Mouse (Mus musculus) neural tube, embryonic 12.5 days (tissue): ENCODE data around the gene Sigmar1. TPM values are rescaled to one million over a fixed set of nuclear protein-coding genes. Genes with fewer than 3 reads are reported as not detected.
A peak's percentile ranks its signal among the peaks of the same experiment; 100 is the strongest.
"Not testable (repeated sequence)": the region's sequence is repeated elsewhere in the genome, so short reads cannot be mapped to it uniquely, and the experiment has no call there.

Experiments
- ATAC-seq: fragments of 200-750 bp; cut with Nextera tagmentation; 2 replicates; pipeline ENCODE4 v1.8.0; 2017; ENCODE audit warnings: low read depth, mild to moderate bottlenecking, moderate TSS enrichment, moderate library complexity; ENCODE audit not compliant: low FRiP score
- H3K27ac ChIP-seq: fragments of 300-500 bp; sonication (generic); 2 replicates; pipeline ENCODE4 v1.5.1; 2016
- H3K27me3 ChIP-seq: fragments of 300-500 bp; sonication (generic); replicated peaks from 2 replicates; pipeline ENCODE4 v1.6.1; 2016; ENCODE audit warnings: mild to moderate bottlenecking
- H3K36me3 ChIP-seq: fragments of 300-500 bp; sonication (generic); 2 replicates; pipeline ENCODE4 v1.6.1; 2016; ENCODE audit warnings: mild to moderate bottlenecking
- H3K4me1 ChIP-seq: fragments of 300-500 bp; sonication (generic); 2 replicates; pipeline ENCODE4 v1.6.1; 2016
- H3K4me2 ChIP-seq: fragments of 300-500 bp; sonication (generic); replicated peaks from 2 replicates; pipeline ENCODE4 v1.6.1; 2016; ENCODE audit warnings: mild to moderate bottlenecking
- H3K4me3 ChIP-seq: fragments of 300-500 bp; sonication (generic); 2 replicates; pipeline ENCODE4 v1.5.1; 2016
- H3K9ac ChIP-seq: fragments of 300-500 bp; sonication (generic); 2 replicates; pipeline ENCODE4 v1.6.1; 2016; ENCODE audit warnings: mild to moderate bottlenecking
- H3K9me3 ChIP-seq: fragments of 300-500 bp; sonication (generic); 2 replicates; pipeline ENCODE4 v1.6.1; 2016; ENCODE audit warnings: mild to moderate bottlenecking
- WGBS: fragments of 180-500 bp; shearing (Covaris S2); methylation state at CpG from one replicate; pipeline ENCODE4 v1.1.7; 2016; 5-methylcytosine and 5-hydroxymethylcytosine counted together
- polyA plus RNA-seq: library from polyadenylated mRNA; unstranded; fragments of >200 nt; fragmentation: Nextera tagmentation; extraction: Ambion mirVana; gene quantifications from 2 replicates; pipeline ENCODE4 v1.2.1, GENCODE M21; 2016

The Sigmar1 gene
- polyA plus RNA-seq, 1 experiment from 2014 or later, result 63.7 TPM

- H3K4me3 ChIP-seq, H3K36me3 ChIP-seq, H3K27me3 ChIP-seq, ATAC-seq, H3K27ac ChIP-seq, H3K9me3 ChIP-seq: not testable (repeated sequence)
- peak overlapping the region; percentile 60 for H3K4me2 ChIP-seq
- WGBS, result 53% methylated on average over 8 of the region's 8 CpGs
- H3K9ac ChIP-seq, result peak overlapping the region; percentile 21; the same call in 1 of the 2 replicates
- H3K4me1 ChIP-seq, result peaks cover 13% of the 10 kb centered on the region
These were observed 6.7 kb upstream of the Sigmar1 start for GRCm38 (mm10) chr4:41762688-41763114.

- H3K9me3 ChIP-seq, result no peaks in the 10 kb centered on the region
- 42% methylated on average over 8 of the region's 8 CpGs for WGBS
- no peak overlapping the region for H3K27ac ChIP-seq
- peak overlapping the region; percentile 60 for H3K4me2 ChIP-seq
- peak overlapping the region; percentile 21; the same call in 1 of the 2 replicates for H3K9ac ChIP-seq
- no peak for ATAC-seq
- H3K4me1 ChIP-seq, result peaks cover 13% of the 10 kb centered on the region
- H3K36me3 ChIP-seq, result no peaks in the 10 kb centered on the region
- no peak overlapping the region for H3K4me3 ChIP-seq
- no peaks in the 10 kb centered on the region for H3K27me3 ChIP-seq
These were observed 6.2 kb upstream of the Sigmar1 start for GRCm38 (mm10) chr4:41762099-41762687.

- Histone ChIP-seq H3K36me3 (no peaks in the 10 kb centered on the region), H3K4me3 (no peak overlapping the region), H3K4me1 (peaks cover 13% of the 10 kb centered on the region), H3K9me3 (no peaks in the 10 kb centered on the region), H3K9ac (no peak overlapping the region), H3K27ac (no peak overlapping the region), H3K4me2 (peak overlapping the region; percentile 60), H3K27me3 (no peaks in the 10 kb centered on the region)
- ATAC-seq, result no peak
These were observed 5.7 kb upstream of the Sigmar1 start for GRCm38 (mm10) chr4:41761680-41762079.

- 91% methylated on average over 4 of the region's 4 CpGs for WGBS
- H3K27ac ChIP-seq, result no peak overlapping the region
- ATAC-seq, result no peak
These were observed 5.0 kb upstream of the Sigmar1 start for GRCm38 (mm10) chr4:41760911-41761310.

GRCm38 (mm10) chr4:41760288-41760721, 4.3 kb upstream of the Sigmar1 start:
- no peak overlapping the region for H3K27ac ChIP-seq
- no peaks in the 10 kb centered on the region for H3K36me3 ChIP-seq
- ATAC-seq, result peak; percentile 83
- H3K4me2 ChIP-seq, result peak overlapping the region; percentile 60
- WGBS, result 2% methylated on average over 15 of the region's 15 CpGs
- peaks cover 19% of the 10 kb centered on the region for H3K4me1 ChIP-seq
- peak overlapping the region; percentile 36 for H3K4me3 ChIP-seq
- H3K9ac ChIP-seq, result peak overlapping the region; percentile 50
- no peaks in the 10 kb centered on the region for H3K27me3 ChIP-seq
- no peaks in the 10 kb centered on the region for H3K9me3 ChIP-seq

More at GRCm38 (mm10) chr4:41760911-41761310, 5.0 kb upstream of the Sigmar1 start:
- Histone ChIP-seq H3K36me3 (no peaks in the 10 kb centered on the region), H3K4me3 (peak overlapping the region; percentile 36; the same call in 1 of the 2 replicates), H3K4me1 (peaks cover 19% of the 10 kb centered on the region), H3K9me3 (no peaks in the 10 kb centered on the region), H3K9ac (peak overlapping the region; percentile 50; the same call in 1 of the 2 replicates), H3K4me2 (peak overlapping the region; percentile 60), H3K27me3 (no peaks in the 10 kb centered on the region)

GRCm38 (mm10) chr4:41759656-41760287, 3.8 kb upstream of the Sigmar1 start:
- Histone ChIP-seq H3K4me2 (peak overlapping the region; percentile 60), H3K27me3 (no peaks in the 10 kb centered on the region), H3K9ac (peak overlapping the region; percentile 50; the same call in 1 of the 2 replicates), H3K36me3 (no peaks in the 10 kb centered on the region), H3K4me3 (peak overlapping the region; percentile 36), H3K9me3 (no peaks in the 10 kb centered on the region), H3K4me1 (peaks cover 23% of the 10 kb centered on the region), H3K27ac (no peak overlapping the region)
- 44% methylated on average over 6 of the region's 6 CpGs for WGBS
- ATAC-seq, result no peak

- ATAC-seq, result no peak
- H3K4me1 ChIP-seq, result peaks cover 24% of the 10 kb centered on the region
- H3K27ac ChIP-seq, result no peak overlapping the region
- WGBS, result 92% methylated on average over 9 of the region's 9 CpGs
- H3K4me2 ChIP-seq, result no peak overlapping the region
- H3K9me3 ChIP-seq, result no peaks in the 10 kb centered on the region
- no peaks in the 10 kb centered on the region for H3K36me3 ChIP-seq
- no peaks in the 10 kb centered on the region for H3K27me3 ChIP-seq
- no peak overlapping the region for H3K4me3 ChIP-seq
- no peak overlapping the region for H3K9ac ChIP-seq
These were observed 3.2 kb upstream of the Sigmar1 start for GRCm38 (mm10) chr4:41759206-41759605.

GRCm38 (mm10) chr4:41758701-41759100, 2.7 kb upstream of the Sigmar1 start:
- 93% methylated on average over 4 of the region's 4 CpGs for WGBS
- Histone ChIP-seq H3K27ac (no peak overlapping the region), H3K4me3 (no peak overlapping the region), H3K4me2 (no peak overlapping the region), H3K4me1 (peaks cover 24% of the 10 kb centered on the region), H3K9ac (no peak overlapping the region), H3K36me3 (no peaks in the 10 kb centered on the region), H3K27me3 (no peaks in the 10 kb centered on the region), H3K9me3 (no peaks in the 10 kb centered on the region)
- no peak for ATAC-seq

- Histone ChIP-seq H3K27me3 (no peaks in the 10 kb centered on the region; the same call in 1 of the 2 replicates), H3K36me3 (no peaks in the 10 kb centered on the region), H3K4me1 (peaks cover 24% of the 10 kb centered on the region), H3K4me3 (no peak overlapping the region), H3K9me3 (no peaks in the 10 kb centered on the region), H3K27ac (no peak overlapping the region), H3K4me2 (no peak overlapping the region), H3K9ac (no peak overlapping the region)
- WGBS, result 86% methylated on average over 11 of the region's 11 CpGs
- ATAC-seq, result no peak
These were observed 2.1 kb upstream of the Sigmar1 start for GRCm38 (mm10) chr4:41758021-41758420.

GRCm38 (mm10) chr4:41757321-41757720, 1.4 kb upstream of the Sigmar1 start:
- ATAC-seq, result no peak
- no peaks in the 10 kb centered on the region for H3K9me3 ChIP-seq
- no peak overlapping the region for H3K4me3 ChIP-seq
- H3K36me3 ChIP-seq, result no peaks in the 10 kb centered on the region
- no peaks in the 10 kb centered on the region; the same call in 1 of the 2 replicates for H3K27me3 ChIP-seq
- no peak overlapping the region for H3K9ac ChIP-seq
- WGBS, result 90% methylated on average over 13 of the region's 13 CpGs
- H3K27ac ChIP-seq, result no peak overlapping the region
- H3K4me2 ChIP-seq, result no peak overlapping the region
- H3K4me1 ChIP-seq, result peaks cover 24% of the 10 kb centered on the region

GRCm38 (mm10) chr4:41756440-41756839, 483 bp upstream of the Sigmar1 start:
- Histone ChIP-seq H3K9ac (peak overlapping the region; percentile 74; the same call in 1 of the 2 replicates), H3K27ac (no peak overlapping the region), H3K4me2 (peak overlapping the region; percentile 96), H3K9me3 (no peaks in the 10 kb centered on the region), H3K4me3 (peak overlapping the region; percentile 67), H3K4me1 (peaks cover 24% of the 10 kb centered on the region), H3K27me3 (no peaks in the 10 kb centered on the region; the same call in 1 of the 2 replicates), H3K36me3 (no peaks in the 10 kb centered on the region)
- WGBS, result 80% methylated on average over 8 of the region's 8 CpGs
- ATAC-seq, result no peak

GRCm38 (mm10) chr4:41754797-41755337, 1.1 kb downstream of the Sigmar1 start, which contains the start of gene Galt:
TSS of gene Galt (plus strand) at chr4:41755228.
- H3K27me3 ChIP-seq, result no peaks in the 10 kb centered on the region; the same call in 1 of the 2 replicates
- peak within 1 kb of the TSS; percentile 96 for H3K4me2 ChIP-seq
- H3K4me1 ChIP-seq, result peaks cover 11% of the 10 kb centered on the region; the same call in 1 of the 2 replicates
- H3K9ac ChIP-seq, result peak within 1 kb of the TSS; percentile 74
- H3K9me3 ChIP-seq, result no peaks in the 10 kb centered on the region
- no peaks in the 10 kb centered on the region for H3K36me3 ChIP-seq
- ATAC-seq, result peak; percentile 56
- peak within 1 kb of the TSS; percentile 46; the same call in 1 of the 2 replicates for H3K27ac ChIP-seq
- peak within 1 kb of the TSS; percentile 67 for H3K4me3 ChIP-seq
- 12% methylated on average over 14 of the region's 14 CpGs for WGBS
